Mouse (Mus musculus): Measurements from ENCODE around the gene Ikzf2.

DNA sequence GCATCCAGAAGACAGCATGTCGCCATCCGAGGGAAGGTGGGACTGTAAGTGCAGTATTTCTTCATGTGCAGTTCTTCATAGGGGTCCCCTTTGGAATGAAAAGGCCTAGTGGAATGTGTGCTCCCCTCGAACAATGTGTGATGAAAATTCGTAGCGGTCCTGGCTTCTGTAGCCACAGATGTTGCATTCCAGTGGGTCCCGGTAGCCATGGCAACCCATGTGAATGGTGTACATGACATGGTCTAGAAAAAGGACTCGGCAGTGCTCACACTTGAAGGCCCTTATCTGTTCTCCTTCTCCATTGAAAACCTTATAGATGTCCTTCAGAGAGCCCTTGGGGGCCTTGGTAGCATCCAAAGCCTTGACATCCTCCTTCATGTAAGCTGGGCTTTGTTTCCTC lies 148.4 kb downstream of the Ikzf2 start:
- TF ChIP-seq POLR2A (IDR thresholded peaks at IDR 0.05; ENCODE audit: insufficient read length, low read depth) (no peak), MAX (IDR thresholded peaks at IDR 0.05; ENCODE audit: low read depth) (no peak), E2F4 (IDR thresholded peaks at IDR 0.05; ENCODE audit: insufficient read depth) (no peak), POLR2AphosphoS2 (IDR thresholded peaks at IDR 0.05; ENCODE audit: insufficient read length, low read depth) (no peak), TCF12 (IDR thresholded peaks at IDR 0.05; ENCODE audit: insufficient read depth, poor library complexity, severe bottlenecking) (no peak), SRF (IDR thresholded peaks at IDR 0.05; ENCODE audit: control insufficient read depth, insufficient read length, low read depth) (no peak), REST (IDR thresholded peaks at IDR 0.05; ENCODE audit: insufficient read depth, insufficient read length) (no peak), CEBPB (IDR thresholded peaks at IDR 0.05; ENCODE audit: insufficient read depth, poor library complexity, severe bottlenecking) (no peak), MYOG (IDR thresholded peaks at IDR 0.05; ENCODE audit: control insufficient read depth in 1 of 3, insufficient read depth in 1 of 3, insufficient read length in 2 of 3, low read depth in 2 of 3) (no peak), USF1 (IDR thresholded peaks at IDR 0.05; ENCODE audit: low read depth) (no peak)
